Mouse (Mus musculus) heart, adult 11 months (tissue): ENCODE data around the gene Kcnj1.
A peak's percentile ranks its signal among the peaks of the same experiment; 100 is the strongest.

Experiments used
- DNase-seq: peaks from one replicate; pipeline ENCODE4 v3.0.0; 2022

Kcnj1 gene

GRCm38 (mm10) chr9:32372202-32372601 is at the start of gene Kcnj1:
Gene Kcnj1 (plus strand): TSS chr9:32372493.
- peak; percentile 56 for DNase-seq

DNA sequence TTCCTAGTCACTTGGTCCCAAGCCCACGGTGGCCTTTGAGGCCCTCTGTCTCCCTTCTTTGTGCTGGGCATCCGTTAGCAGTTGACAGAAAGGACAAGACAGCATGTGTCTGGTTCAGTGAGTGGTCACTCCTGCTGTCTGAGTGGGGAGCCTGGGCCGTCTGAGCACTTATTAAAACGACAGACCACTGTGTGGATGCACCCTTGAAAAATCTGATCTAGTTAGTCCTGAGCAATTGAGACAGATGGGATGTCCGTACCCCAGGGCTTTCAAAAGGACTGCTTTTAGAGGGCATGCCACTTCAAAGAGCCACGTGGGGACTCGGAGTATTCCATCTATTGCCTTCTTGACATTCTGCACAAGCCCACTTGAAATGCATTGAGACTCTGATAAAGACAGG is 48.7 kb upstream of the Kcnj1 start:
- DNase-seq, result no peak

DNA sequence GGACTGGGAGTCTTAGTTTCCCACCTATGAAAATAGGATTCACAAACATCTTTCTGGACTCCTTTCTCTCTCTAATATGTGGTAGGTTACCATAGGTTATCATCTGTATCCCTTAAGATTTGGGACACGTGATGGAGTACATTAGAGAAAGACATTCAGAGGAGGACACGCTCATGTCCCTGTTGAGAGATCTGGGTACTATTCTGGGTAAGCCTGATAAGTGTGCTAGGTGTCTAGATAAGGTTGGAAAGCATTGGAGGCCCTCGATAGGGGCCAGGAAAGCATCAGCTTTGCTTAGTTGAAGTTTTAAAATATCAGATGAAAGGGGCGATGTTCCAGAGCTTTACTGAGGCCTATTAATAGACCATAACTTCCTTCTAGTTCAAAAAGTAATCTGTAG is 43.5 kb upstream of the Kcnj1 start:
- DNase-seq, result no peak

GRCm38 (mm10) chr9:32331162-32331561 is 41.1 kb upstream of the Kcnj1 start:
- DNase-seq, result no peak

- peak; percentile 94 for DNase-seq
Observed at GRCm38 (mm10) chr9:32335389-32336150, 36.7 kb upstream of the Kcnj1 start.

GRCm38 (mm10) chr9:32340831-32341230 is 31.5 kb upstream of the Kcnj1 start:
- DNase-seq, result peak; percentile 94

- peak; percentile 70 for DNase-seq
Observed at GRCm38 (mm10) chr9:32342929-32343328, 29.4 kb upstream of the Kcnj1 start.

- DNase-seq, result peak; percentile 88
Observed at GRCm38 (mm10) chr9:32344051-32344450, 28.2 kb upstream of the Kcnj1 start, which contains the start of gene Kcnj5. Gene Kcnj5 (minus strand): TSS chr9:32344350.

DNA sequence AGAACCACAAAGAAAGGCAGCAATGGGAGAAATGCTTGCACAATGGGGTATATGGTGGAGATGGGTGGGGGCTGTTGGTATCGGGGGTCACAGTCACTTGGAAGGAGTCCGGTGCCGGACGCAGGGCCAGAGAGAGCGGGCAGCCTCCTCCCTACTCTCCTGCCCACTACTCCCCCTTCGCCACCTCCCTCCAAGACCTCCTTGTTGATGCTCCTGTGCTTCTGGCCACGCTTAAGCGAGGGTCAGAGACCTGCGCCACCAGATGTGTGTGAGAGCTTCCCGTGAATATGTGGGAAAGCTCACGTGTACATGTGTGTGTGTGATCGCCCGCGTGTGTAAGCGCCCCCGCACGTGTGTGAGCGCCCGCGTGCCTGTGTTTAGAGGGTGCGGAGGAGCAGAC is 27.8 kb upstream of the Kcnj1 start:
- DNase-seq, result peak; percentile 86

DNA sequence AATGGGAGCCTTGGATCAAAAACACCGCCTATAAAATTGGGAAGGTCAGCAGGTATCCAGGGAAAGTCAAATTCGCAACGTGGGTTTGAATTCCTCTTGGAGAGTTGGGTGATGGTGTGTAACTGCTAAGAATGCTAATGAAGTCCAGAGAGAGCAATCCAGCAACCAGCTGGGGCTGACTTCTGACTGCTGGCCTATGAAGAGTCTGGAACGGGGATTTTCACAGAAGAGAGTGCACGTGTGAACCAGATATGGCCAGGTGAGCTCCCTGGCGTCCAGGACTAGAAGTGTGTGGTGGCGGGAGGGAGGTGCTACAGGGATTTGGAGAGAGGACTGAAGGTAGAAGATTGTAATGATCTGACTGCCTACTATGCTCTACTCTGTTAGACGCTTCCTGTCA is 24.2 kb upstream of the Kcnj1 start:
- peak; percentile 59 for DNase-seq

GRCm38 (mm10) chr9:32349344-32349743 is 22.9 kb upstream of the Kcnj1 start:
- DNase-seq, result peak; percentile 84

GRCm38 (mm10) chr9:32350332-32350731 is 22.0 kb upstream of the Kcnj1 start:
- peak; percentile 89 for DNase-seq

GRCm38 (mm10) chr9:32360770-32361169 is 11.5 kb upstream of the Kcnj1 start:
- DNase-seq, result peak; percentile 55

GRCm38 (mm10) chr9:32368812-32369211 is 3.5 kb upstream of the Kcnj1 start:
- DNase-seq, result peak; percentile 55

DNA sequence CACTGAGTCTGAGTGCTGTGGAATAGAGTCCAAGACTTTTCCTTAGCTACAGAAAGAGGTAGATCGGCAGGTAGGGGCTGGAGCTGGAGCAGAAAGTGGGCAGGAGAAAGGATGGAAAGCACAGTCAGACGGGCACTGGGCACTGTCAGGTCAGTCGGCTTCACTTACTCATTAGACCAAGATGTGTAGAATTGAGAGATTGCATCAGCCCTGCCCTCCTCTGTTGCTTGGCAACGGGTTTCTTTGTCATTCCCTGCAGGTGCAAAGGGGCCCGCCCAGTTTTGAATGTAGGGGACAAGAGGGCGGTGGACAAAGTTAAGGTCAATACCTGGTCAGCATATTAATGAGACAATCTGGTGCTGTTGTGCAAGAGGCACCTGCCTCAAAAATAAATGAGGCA is 2.9 kb upstream of the Kcnj1 start:
- peak; percentile 64 for DNase-seq

GRCm38 (mm10) chr9:32373656-32374055 is 1.4 kb downstream of the Kcnj1 start:
- DNase-seq, result peak; percentile 81

DNA sequence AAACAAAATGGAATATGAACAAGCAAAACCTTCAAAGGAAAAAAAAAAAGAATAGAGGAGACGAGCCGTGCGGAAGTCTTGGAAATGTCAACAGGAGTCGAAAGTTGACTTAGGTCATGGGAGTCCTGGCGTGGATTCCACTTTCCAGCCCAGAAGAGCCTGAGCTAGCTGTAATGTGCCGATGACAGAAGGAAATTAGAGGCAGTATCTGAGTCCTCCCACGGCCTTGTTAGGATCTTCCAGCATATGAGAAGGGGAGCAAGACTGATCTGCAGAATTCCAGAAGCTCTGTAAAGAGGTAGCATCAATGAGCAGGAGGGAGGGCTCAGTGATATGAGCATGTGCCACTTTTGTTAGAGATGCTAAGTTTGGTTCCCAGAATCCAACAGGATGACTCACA is 3.7 kb downstream of the Kcnj1 start:
- peak; percentile 90 for DNase-seq

DNA sequence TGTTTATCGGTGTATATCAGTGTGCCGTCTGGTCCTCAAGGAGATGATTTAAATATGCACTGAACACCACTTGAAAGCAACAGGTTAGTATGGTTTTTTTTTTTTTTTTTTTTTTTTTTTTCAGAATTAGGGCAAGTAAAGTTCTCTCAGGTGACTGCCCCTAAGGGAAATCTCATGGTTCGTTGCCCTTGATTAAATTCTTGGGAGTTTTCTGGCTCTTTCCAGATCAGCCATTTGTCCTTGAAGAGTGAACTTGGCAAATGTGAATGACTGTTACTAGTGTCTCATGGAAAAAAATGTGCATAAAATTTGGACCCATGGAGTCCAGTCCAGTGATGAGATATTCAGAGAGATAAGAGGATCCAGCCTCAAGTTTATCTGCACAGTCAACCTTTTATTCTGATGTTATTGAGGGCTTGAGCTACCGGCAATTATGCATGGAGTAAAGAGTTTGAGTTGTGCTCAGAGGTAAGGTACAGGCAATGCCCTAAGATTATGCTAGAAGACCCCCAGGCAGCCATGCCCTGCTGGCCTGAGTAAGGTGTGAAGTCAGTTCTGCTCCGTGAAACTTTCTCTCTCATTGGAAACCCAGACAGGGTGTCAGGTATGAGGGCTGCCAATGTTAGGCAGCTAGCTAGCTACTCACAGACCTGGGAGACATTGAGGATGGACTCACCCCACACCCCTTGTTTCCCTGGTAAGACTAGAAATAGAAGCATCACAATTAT is 4.7 kb downstream of the Kcnj1 start:
- DNase-seq, result peak; percentile 70

GRCm38 (mm10) chr9:32384906-32385305 is 12.6 kb downstream of the Kcnj1 start:
- peak; percentile 58 for DNase-seq

GRCm38 (mm10) chr9:32388120-32388519 is 15.8 kb downstream of the Kcnj1 start:
- DNase-seq, result peak; percentile 73

DNA sequence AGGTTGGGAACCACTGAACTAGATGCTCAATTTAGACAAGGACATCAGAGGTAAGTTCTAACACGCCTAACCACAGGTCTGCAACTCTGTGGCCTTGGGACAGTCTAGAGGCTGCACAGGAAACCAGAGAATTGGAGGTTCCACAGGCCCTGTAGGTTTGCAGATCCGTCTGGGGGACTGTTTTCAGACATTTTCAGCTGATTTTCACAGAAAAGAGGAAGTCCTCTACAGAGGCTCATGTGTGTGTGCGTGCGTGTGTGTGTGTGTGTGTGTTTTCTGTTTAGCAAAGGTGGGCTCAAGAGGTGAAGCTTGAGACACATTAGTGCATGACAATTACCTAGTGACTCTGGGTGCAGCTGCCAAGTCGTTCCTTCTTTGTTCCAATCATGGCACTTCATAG is 18.8 kb downstream of the Kcnj1 start:
- peak; percentile 71 for DNase-seq

DNA sequence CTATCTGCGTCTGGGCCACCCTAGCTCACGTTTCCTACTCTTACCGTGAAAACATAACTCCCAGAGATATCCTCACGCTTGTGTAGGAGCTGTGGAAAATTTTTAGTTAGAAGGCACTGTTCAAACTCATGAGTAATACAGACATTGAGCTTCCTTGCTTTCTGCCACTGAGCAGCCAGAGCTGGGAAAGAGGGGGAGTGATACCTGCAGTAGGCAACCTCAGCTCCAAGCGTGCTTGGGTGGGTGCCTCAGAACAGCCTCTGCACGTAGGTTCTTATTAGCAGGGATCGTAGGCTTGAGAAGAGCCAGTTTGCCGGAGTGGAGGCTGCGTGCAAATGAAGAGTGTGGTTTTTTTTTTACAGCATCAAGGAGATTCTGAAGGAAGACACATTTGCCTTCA is 19.4 kb downstream of the Kcnj1 start:
- DNase-seq, result no peak

DNA sequence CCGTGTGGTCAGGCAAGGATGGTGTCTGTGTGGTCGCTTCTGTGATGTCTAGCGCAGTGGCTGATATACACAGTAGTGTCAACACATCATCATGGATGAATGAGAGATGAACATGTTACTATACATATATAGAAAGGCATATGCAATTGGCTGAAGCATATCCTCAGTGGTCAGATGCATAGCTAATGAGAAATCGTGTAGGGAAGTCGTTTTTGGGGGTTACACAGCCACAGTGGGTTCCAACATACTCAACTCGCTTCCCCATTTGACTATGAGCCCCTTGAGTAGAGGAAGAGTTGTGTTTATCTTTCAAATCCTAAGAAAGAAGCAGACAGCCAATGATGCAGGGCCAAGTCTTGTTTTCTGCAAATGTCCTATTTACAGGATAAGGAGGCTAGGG is 20.4 kb downstream of the Kcnj1 start:
- DNase-seq, result no peak

DNA sequence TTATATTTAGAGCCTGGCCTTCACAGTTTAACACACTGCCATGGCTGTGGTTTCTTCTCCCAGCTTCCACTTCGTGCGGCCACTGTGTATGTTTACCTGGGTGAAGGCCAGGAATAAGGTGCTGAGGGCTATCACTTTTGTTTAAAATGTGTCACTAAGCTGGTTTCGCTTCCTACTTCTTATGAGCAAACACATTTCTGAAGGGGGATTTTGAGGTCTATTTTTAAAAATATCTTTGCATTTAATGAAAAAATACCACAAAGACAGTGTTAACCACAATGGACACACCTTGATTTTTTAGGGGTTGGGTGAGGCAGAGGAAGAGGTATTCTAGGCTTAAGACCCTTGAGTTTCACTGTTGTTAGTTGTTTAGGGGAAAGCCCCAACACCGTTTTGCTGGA is 22.5 kb downstream of the Kcnj1 start:
- DNase-seq, result no peak
